Mouse (Mus musculus): ENCODE measurements around the gene Meis1.
A peak's percentile ranks its signal among the peaks of the same experiment; 100 is the strongest.

The Meis1 gene

DNA sequence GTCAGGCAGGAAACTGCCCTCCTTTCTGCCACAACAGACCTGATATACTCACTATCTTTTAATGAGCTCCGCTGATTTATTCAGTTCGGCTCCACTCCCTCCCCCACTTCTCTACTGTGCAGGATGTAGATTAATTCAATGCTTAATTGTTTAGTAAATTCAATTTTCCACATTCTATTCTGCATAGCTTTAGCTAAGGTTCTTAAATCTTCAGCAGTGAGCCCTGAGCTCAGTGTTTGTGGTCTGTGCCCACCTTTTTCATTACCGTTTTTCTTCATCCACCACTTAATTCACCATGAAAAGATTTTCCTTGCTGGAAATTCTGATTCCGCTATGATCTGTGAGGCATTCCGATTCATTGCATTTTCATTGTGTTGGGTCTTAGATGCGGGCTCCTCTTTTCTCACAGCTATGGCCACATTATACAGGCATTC is 28.5 kb downstream of the Meis1 start:
- no peak for DNase-seq (ENCODE audit: low spot score in 2 of 2)

DNA sequence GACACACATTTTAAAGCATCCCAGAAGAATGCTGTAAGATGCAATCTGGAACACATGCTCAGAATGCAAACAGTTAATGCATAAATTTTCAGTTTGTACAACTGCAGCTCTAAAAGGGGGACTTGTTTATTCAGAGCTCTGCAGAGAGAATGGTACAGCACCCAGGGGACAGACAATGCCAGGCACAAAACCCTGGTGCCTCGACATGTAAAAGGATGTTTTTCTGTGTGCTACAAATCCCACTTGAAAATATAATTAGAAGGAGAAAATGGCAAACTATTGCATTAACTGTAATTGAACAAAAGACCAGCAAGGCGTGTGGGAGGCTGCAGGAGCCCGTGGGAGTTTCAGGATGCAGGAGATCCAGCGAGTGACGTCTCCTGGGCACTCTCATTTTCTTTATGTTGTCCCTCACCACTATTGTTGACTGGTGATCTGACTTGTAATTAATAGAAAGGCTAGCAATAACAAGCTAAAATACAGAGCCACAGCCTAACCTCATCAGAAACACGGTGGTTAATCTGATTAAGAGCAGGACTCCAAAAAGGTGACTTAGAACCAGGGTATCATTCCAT is 29.0 kb downstream of the Meis1 start:
- DNase-seq (ENCODE audit: low spot score in 2 of 2): no peak

- no peak for DNase-seq (ENCODE audit: low spot score in 2 of 2)
Observed at GRCm38 (mm10) chr11:18988637-18989263, 30.0 kb downstream of the Meis1 start.

GRCm38 (mm10) chr11:18983813-18984212 is 35.0 kb downstream of the Meis1 start:
- no peak for DNase-seq (ENCODE audit: low spot score in 2 of 2)

DNA sequence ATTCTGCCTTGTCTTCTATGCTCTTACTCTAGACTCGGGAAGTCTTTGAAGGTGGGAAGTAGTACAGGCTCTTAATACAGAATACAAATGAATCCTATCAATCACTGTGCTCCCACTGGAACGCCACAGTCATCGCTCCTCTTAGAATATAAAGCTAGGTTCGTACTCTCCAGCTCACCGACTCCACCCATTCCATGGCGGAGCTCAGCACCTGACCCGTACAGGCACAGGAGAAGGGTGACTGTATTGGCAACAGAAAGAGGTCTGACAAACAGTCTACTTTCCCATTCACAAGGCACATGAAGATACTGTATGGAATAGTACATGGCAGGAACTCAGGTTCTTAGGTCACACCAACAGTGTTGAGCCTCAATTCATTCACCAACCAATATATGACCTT is 35.5 kb downstream of the Meis1 start:
- no peak for DNase-seq (ENCODE audit: low spot score in 2 of 2)

DNA sequence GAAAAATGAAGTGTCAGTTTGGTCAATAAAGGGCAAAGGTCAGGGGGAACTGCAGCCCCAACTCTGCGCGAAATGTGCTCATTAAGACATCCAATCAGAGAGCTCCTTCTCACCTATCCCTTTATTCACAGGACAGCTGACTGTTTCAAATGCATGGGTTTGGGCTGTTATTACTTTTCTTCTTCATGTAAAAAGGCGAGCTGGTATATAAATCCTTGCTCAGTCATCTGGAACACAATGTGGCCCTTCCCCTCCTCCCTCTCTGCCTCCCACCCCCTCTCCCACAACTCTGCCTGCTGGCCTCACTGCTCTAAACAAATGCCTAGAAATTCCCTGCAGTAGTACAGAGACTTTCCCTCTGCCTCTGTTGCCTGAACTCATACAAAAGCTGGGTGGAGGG is 36.5 kb downstream of the Meis1 start:
- DNase-seq (ENCODE audit: low spot score in 2 of 2): no peak

GRCm38 (mm10) chr11:18981367-18981766 is 37.4 kb downstream of the Meis1 start:
- DNase-seq (ENCODE audit: low spot score in 2 of 2): no peak

DNA sequence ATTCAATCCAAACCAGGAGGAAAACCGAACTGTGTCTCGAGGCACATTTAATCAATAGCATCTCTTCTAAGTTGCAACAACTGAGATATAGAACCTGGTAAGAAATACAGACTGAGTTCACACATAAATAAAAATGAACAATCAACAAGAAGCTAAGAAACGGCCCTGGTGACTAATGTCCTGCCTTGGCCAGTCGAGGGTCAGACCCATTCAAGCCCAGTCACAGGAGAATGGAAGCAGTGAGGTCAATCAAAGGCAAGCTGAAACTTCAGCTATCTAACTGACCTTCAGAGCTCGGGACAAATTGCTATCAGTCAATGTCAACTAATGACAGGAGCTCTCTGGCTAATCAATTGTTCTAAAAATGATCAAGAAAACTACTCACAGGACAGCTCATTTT is 38.2 kb downstream of the Meis1 start:
- no peak for DNase-seq (ENCODE audit: low spot score in 2 of 2)

DNA sequence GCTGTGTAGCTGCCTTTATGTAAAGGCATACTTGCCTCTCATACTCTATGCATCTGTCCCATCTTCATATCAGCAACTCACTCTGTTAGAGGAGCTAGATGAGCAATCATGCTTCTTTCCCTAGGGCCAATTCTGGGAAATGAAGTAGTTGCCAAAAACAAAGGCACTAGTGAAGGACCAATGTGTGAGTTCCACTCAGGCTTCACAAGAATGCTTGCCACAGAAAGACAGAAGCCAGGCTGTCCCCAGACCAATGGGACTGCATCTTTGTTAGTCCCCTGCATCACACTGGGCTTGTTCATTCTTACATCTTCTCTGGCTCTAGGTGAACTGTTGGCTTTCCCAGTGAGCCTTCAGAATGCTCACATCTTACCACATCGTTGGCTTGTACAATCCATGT is 43.7 kb downstream of the Meis1 start:
- no peak for DNase-seq (ENCODE audit: low spot score in 2 of 2)

- DNase-seq (ENCODE audit: low spot score in 2 of 2): no peak
Observed at GRCm38 (mm10) chr11:18973808-18974207, 45.0 kb downstream of the Meis1 start.

- no peak for DNase-seq (ENCODE audit: low spot score in 2 of 2)
Observed at GRCm38 (mm10) chr11:18972968-18973367, 45.8 kb downstream of the Meis1 start.

- DNase-seq (ENCODE audit: low spot score in 2 of 2): no peak
Observed at GRCm38 (mm10) chr11:18971551-18971950, 47.2 kb downstream of the Meis1 start.

GRCm38 (mm10) chr11:18969920-18970336 is 48.9 kb downstream of the Meis1 start:
- DNase-seq (ENCODE audit: low spot score in 2 of 2): no peak

DNA sequence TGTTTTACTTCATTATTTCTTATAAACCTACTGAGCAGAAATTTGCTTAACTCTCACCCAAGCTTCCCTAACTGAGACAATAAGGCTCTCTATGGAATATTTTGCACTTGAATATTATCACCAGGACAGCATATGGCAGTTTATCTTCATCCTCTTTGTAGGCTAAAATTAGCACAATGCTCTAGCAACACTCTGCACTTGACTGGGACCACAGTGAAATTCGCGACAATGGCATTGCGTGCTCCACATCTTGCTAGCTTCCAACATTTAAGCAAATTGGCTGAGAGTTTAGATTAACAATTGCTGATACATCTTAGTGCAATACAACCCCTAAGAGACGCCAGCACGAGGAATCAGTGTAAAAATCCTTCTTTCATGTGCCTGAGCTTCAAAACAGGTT is 54.4 kb downstream of the Meis1 start:
- DNase-seq (ENCODE audit: low spot score in 2 of 2): no peak

DNA sequence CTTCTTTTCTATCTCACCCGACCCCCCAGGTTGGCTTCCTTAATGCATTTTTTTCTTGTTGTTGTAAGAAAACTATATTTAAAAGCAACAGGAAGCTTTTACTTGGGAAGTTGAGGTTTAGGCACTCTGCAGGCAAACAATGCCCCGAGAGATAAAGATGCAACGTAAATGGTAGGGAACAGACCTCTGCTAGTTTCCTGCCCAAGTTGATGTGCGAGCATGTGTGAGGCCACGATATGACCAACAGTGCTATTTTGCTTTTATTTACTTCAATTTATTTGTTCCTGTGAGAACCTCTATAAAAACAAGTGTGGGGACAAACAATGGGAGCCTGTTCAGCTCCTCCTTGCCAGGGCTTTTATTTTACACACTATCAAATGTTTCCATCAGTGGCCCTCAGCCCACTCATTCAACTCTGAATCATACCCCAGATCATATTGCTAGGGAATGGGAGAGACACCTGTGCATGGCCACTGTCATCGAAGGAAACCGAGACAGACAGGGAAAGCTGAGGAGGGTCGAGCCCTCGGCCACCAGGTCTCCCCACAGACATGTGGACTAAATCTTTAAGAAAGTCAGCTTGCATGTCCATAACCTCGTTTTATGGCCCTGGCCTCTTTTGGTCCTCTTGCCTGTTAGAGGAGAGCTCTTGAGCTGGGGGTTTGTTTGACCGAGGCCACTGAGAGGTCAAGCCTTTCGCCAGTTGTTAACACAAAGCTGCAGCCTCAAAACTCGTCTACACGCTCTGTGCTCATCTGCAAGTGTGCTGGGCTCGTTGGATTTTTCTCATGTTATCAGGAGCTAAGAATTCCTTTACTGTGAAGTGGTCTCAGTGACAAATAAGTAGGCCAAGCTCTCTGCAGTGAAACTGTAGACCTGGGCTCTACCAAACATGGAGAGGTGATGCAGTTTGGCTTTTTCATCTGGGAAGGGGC is 55.3 kb downstream of the Meis1 start:
- no peak for DNase-seq (ENCODE audit: low spot score in 2 of 2)

GRCm38 (mm10) chr11:18959465-18959864 is 59.3 kb downstream of the Meis1 start:
- no peak for DNase-seq (ENCODE audit: low spot score in 2 of 2)

DNA sequence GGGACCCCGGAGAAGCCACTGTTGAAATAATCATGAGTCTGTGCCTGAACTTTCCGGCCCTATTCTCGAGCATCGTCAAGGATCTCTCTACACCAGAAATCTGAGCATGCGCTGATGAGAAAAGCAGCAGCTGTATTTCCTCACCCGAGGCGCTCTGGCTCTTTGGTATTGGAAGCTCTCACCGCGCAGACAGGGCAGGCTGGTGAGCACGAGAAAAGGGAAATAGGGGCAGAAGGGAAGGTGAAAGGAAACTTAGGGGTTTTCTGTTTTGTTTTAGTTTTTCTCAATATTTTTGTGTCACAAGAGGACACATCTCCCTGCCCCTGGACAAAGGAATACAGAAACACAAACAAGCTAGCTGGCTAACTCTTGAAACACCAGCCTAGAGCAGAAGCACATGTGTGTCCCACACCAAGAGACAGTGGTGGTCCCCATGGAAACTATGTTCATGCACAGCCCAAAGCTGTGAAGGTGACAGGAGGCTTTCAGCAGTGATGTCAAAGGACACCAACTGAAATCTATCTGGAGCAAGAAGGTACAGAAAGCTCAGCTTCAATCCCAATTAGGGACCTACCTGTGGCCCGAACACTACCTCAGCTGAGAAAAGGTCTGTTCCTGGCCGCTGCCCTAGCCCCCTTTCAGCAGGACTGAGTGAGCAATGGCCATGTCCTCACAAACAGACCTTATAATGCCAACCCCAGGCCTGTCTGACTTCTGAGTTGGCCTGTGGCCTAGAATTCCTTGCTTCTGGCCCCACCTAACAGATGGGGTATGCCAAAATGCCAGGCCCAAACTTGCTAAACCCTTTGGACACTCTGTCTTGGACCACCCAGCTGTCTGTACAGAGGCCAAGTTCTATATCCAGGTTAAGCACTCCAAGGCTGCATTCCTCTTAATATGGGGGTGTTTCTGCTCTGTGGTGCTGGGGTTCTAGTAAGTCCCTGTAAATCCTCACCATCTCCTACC is 60.7 kb downstream of the Meis1 start:
- peak in 1 of 2 experiments; percentile 17 for DNase-seq (ENCODE audit: low spot score in 2 of 2)

- DNase-seq (ENCODE audit: low spot score in 2 of 2): no peak
Observed at GRCm38 (mm10) chr11:18957097-18957804, 61.5 kb downstream of the Meis1 start.

GRCm38 (mm10) chr11:18955969-18956368 is 62.8 kb downstream of the Meis1 start:
- DNase-seq (ENCODE audit: low spot score in 2 of 2): no peak

GRCm38 (mm10) chr11:18954852-18955251 is 63.9 kb downstream of the Meis1 start:
- no peak for DNase-seq (ENCODE audit: low spot score in 2 of 2)

- DNase-seq (ENCODE audit: low spot score in 2 of 2): no peak
Observed at GRCm38 (mm10) chr11:18953892-18954291, 64.9 kb downstream of the Meis1 start.

All from spleen, postnatal 10 days (tissue).